Mouse (Mus musculus): Measurements from ENCODE around the gene Casc3. TPM values are rescaled to one million over a fixed set of nuclear protein-coding genes. Genes with fewer than 3 reads are reported as not detected.

The Casc3 gene
- polyA plus RNA-seq, 1 experiment from 2014 or later: 12.4 TPM

GRCm38 (mm10) chr11:98767713-98768112 lies 37.0 kb upstream of the Casc3 start:
- no peak for ATAC-seq (ENCODE audit: low FRiP score, low TSS enrichment)
- no peak for DNase-seq (ENCODE audit: low spot score)
- H3K27me3 ChIP-seq (ENCODE audit: control insufficient read depth, insufficient read depth, low read length): no peaks in the 10 kb centered on the region
- H3K9ac ChIP-seq (ENCODE audit: low read length): peak overlapping the region; percentile 38; the same call in 1 of the 2 replicates
- H3K4me2 ChIP-seq (replicated peaks; ENCODE audit: low read depth): peak overlapping the region; percentile 36
- TF ChIP-seq EP300 (optimal IDR thresholded peaks at IDR 0.05) (no peak), CTCF (IDR thresholded peaks at IDR 0.05; ENCODE audit: low read depth) (no peak)
- 20% methylated on average over 4 of the region's 4 CpGs for WGBS
- peaks cover 38% of the 10 kb centered on the region for H3K36me3 ChIP-seq (ENCODE audit: control insufficient read depth, insufficient read depth, low read length)
- H3K4me3 ChIP-seq (ENCODE audit: low read depth, low read length): peak overlapping the region; percentile 18; the same call in 1 of the 2 replicates
- peak overlapping the region; percentile 88; the same call in 1 of the 2 replicates for H3K27ac ChIP-seq (replicated peaks)
- H3K4me1 ChIP-seq (replicated peaks; ENCODE audit: control insufficient read depth, insufficient read depth): peaks cover 8% of the 10 kb centered on the region; the same call in 1 of the 2 replicates
- no peaks in the 10 kb centered on the region for H3K9me3 ChIP-seq (ENCODE audit: control insufficient read depth, low read length)

- Histone ChIP-seq H3K27ac (replicated peaks) (peak overlapping the region; percentile 88), H3K4me1 (replicated peaks; ENCODE audit: control insufficient read depth, insufficient read depth) (peaks cover 8% of the 10 kb centered on the region; the same call in 1 of the 2 replicates), H3K9me3 (ENCODE audit: control insufficient read depth, low read length) (no peaks in the 10 kb centered on the region), H3K9ac (ENCODE audit: low read length) (peak overlapping the region; percentile 38; the same call in 1 of the 2 replicates), H3K27me3 (ENCODE audit: control insufficient read depth, insufficient read depth, low read length) (no peaks in the 10 kb centered on the region), H3K4me2 (replicated peaks; ENCODE audit: low read depth) (peak overlapping the region; percentile 36), H3K4me3 (ENCODE audit: low read depth, low read length) (peak overlapping the region; percentile 18; the same call in 1 of the 2 replicates), H3K36me3 (ENCODE audit: control insufficient read depth, insufficient read depth, low read length) (peaks cover 37% of the 10 kb centered on the region)
- DNase-seq (ENCODE audit: low spot score): peak; percentile 34
- no peak for ATAC-seq (ENCODE audit: low FRiP score, low TSS enrichment)
- TF ChIP-seq EP300 (optimal IDR thresholded peaks at IDR 0.05) (no peak), CTCF (IDR thresholded peaks at IDR 0.05; ENCODE audit: low read depth) (no peak)
- WGBS: 27% methylated on average over 38 of the region's 39 CpGs
Observed at GRCm38 (mm10) chr11:98768127-98769006, 36.3 kb upstream of the Casc3 start.

DNA sequence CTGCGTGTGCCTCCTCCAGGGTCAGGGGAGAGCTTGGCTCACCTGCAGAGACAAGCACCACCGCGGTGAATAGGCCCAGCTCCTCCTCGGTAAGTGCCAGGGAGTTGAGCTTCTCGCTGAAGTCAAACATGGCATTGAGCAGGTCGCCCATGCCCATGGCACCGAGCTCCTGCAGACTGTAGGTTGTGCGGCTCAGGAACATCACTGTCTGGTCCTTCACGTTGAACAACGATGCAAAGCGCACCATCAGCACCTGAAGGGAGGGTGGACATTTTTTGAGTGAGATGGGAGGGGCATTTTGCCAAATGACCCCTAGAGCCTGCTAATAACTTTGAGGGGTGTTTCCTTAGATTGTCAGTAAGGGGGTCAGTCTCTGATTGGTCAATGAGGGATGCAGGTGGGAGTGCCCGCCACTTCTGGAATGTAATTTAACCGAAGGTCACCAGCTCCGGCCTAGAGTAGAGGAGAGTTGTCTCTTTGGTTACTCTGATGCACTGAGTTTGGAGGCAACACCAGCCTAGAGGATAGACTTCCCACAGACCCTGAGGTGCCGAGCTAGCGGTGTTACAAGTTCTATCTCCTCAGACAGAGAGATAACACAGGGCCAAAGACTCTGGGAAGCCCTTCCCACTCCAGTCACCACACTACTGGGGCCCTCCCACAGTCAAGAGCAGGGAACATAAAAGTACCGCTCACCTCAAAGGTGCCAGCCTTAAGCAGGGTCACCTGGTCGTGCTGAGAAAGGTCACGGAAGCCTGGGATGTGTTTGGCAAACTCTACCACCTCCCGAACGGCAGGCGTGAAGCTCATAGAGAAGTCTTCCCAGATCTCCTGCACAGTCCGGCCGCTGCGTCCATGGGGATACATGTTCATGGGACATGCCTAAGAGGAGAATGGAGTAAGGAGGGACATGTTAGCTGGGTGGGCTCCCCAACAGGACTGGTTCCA lies 35.4 kb upstream of the Casc3 start:
- Histone ChIP-seq H3K36me3 (ENCODE audit: control insufficient read depth, insufficient read depth, low read length) (peaks cover 31% of the 10 kb centered on the region; the same call in 1 of the 2 replicates), H3K27me3 (ENCODE audit: control insufficient read depth, insufficient read depth, low read length) (no peaks in the 10 kb centered on the region), H3K4me2 (replicated peaks; ENCODE audit: low read depth) (no peak overlapping the region), H3K4me1 (replicated peaks; ENCODE audit: control insufficient read depth, insufficient read depth) (peaks cover 10% of the 10 kb centered on the region), H3K9me3 (ENCODE audit: control insufficient read depth, low read length) (no peaks in the 10 kb centered on the region), H3K27ac (replicated peaks) (peak overlapping the region; percentile 88; the same call in 1 of the 2 replicates), H3K9ac (ENCODE audit: low read length) (no peak overlapping the region), H3K4me3 (ENCODE audit: low read depth, low read length) (no peak overlapping the region)
- TF ChIP-seq EP300 (optimal IDR thresholded peaks at IDR 0.05): no peak
- DNase-seq (ENCODE audit: low spot score) (peak; percentile 18), ATAC-seq (ENCODE audit: low FRiP score, low TSS enrichment) (no peak)
- 80% methylated on average over 25 of the region's 25 CpGs for WGBS

DNA sequence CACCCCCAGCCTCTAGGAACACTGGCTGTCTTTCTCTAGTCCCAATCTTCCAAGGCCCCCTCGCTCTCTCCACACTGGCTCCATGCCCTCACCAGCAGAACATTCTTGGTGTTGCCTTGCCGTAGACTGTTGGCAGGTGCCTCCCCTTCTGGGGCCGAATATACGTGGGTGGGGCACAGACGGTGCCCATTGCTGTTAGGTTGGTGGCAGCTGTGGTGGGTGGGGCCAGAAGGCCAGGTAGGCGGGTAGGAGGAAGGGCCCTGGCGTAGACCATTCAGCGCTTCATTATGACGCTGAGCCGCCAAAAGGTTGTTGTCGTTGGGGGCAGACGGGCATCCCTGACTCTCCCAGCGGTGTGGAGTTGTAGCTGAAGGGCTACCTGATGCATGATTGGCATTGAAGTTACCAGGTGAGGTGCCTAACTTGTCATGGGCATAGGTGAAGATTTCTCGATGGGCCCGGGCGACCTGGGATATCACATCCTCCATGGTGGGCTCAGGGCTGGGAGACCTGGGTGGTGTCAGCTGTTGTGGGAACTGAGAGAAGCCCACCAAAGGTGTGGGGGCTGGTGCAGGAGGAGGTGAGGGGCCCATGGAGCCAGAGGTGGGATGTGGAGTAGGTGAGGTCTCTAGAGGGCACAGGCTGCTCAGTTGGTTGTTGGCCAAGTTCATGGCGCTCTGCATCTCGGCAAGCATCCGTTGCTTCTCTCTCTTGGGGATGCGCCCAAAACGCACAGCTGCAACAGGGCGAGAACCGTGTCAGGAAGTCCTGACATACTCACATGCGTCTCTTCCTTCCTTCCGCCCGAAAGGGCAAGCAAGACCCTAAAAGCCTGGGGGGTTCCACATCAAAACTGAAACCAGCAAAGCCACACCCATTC lies 34.4 kb upstream of the Casc3 start:
- H3K4me1 ChIP-seq (replicated peaks; ENCODE audit: control insufficient read depth, insufficient read depth): peaks cover 11% of the 10 kb centered on the region

DNA sequence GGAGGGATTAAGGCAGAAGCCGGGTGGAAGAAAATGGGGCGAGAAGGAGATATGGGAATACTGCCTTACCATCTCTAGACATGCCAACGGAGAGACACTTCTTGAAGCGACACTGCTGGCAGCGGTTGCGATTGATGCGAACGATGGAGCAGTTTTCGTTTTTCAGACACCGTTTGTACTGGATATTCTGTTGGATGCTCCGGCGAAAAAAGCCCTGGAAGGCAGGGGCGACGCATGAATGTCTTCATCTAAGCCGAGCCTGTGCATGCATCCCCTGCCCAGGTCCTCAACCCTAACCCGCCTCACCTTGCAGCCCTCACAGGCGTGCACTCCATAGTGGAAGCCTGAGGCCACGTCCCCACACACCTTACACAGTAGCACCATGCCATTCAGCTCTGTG lies 33.6 kb upstream of the Casc3 start:
- Histone ChIP-seq H3K9ac (ENCODE audit: low read length) (no peak overlapping the region), H3K4me2 (replicated peaks; ENCODE audit: low read depth) (no peak overlapping the region), H3K36me3 (ENCODE audit: control insufficient read depth, insufficient read depth, low read length) (peaks cover 26% of the 10 kb centered on the region; the same call in 1 of the 2 replicates), H3K4me3 (ENCODE audit: low read depth, low read length) (no peak overlapping the region), H3K9me3 (ENCODE audit: control insufficient read depth, low read length) (no peaks in the 10 kb centered on the region), H3K27me3 (ENCODE audit: control insufficient read depth, insufficient read depth, low read length) (no peaks in the 10 kb centered on the region), H3K27ac (replicated peaks) (no peak overlapping the region), H3K4me1 (replicated peaks; ENCODE audit: control insufficient read depth, insufficient read depth) (peaks cover 6% of the 10 kb centered on the region; the same call in 1 of the 2 replicates)
- 91% methylated on average over 18 of the region's 18 CpGs for WGBS
- TF ChIP-seq CTCF (IDR thresholded peaks at IDR 0.05; ENCODE audit: low read depth): no peak
- TF ChIP-seq EP300 (optimal IDR thresholded peaks at IDR 0.05): no peak
- DNase-seq (ENCODE audit: low spot score): no peak
- no peak for ATAC-seq (ENCODE audit: low FRiP score, low TSS enrichment)

More for the DNA sequence above, 34.4 kb upstream of the Casc3 start:
- no peak overlapping the region for H3K4me3 ChIP-seq (ENCODE audit: low read depth, low read length)
- no peak overlapping the region for H3K27ac ChIP-seq (replicated peaks)
- H3K36me3 ChIP-seq (ENCODE audit: control insufficient read depth, insufficient read depth, low read length): peaks cover 26% of the 10 kb centered on the region; the same call in 1 of the 2 replicates
- no peaks in the 10 kb centered on the region for H3K27me3 ChIP-seq (ENCODE audit: control insufficient read depth, insufficient read depth, low read length)
- WGBS: 84% methylated on average over 25 of the region's 26 CpGs
- no peak overlapping the region for H3K4me2 ChIP-seq (replicated peaks; ENCODE audit: low read depth)
- no peak overlapping the region for H3K9ac ChIP-seq (ENCODE audit: low read length)
- no peaks in the 10 kb centered on the region for H3K9me3 ChIP-seq (ENCODE audit: control insufficient read depth, low read length)
- DNase-seq (ENCODE audit: low spot score) (peak; percentile 46), ATAC-seq (ENCODE audit: low FRiP score, low TSS enrichment) (no peak)
- TF ChIP-seq EP300 (optimal IDR thresholded peaks at IDR 0.05): no peak
- no peak for TF ChIP-seq CTCF (IDR thresholded peaks at IDR 0.05; ENCODE audit: low read depth)
